Mouse (Mus musculus) layer of hippocampus, postnatal 10 days (tissue): ENCODE data around the gene Mcf2l. TPM values are rescaled to one million over a fixed set of nuclear protein-coding genes. Genes with fewer than 3 reads are reported as not detected.

Experiments
- DNase-seq, 2 experiments: peaks; one replicate each; pipeline ENCODE4 v3.0.0; 2021; ENCODE audit warnings: low spot score in 2 of 2
- microRNA-seq, 2 experiments: library from miRNA; unstranded; fragments of <30 nt; microRNA quantifications; one replicate each; pipeline ENCODE4 v1.2.0; 2021
- total RNA-seq, 2 experiments: library from RNA; stranded (reverse); gene quantifications; 2 replicates each; pipeline ENCODE4 v1.2.3; 2021

Gene Mcf2l
- total RNA-seq, 2 experiments from 2014 or later, result 269 to 278 TPM

GRCm38 (mm10) chr8:13057351-13057750, 183.7 kb downstream of the Mcf2l start:
- no peak for DNase-seq

DNA sequence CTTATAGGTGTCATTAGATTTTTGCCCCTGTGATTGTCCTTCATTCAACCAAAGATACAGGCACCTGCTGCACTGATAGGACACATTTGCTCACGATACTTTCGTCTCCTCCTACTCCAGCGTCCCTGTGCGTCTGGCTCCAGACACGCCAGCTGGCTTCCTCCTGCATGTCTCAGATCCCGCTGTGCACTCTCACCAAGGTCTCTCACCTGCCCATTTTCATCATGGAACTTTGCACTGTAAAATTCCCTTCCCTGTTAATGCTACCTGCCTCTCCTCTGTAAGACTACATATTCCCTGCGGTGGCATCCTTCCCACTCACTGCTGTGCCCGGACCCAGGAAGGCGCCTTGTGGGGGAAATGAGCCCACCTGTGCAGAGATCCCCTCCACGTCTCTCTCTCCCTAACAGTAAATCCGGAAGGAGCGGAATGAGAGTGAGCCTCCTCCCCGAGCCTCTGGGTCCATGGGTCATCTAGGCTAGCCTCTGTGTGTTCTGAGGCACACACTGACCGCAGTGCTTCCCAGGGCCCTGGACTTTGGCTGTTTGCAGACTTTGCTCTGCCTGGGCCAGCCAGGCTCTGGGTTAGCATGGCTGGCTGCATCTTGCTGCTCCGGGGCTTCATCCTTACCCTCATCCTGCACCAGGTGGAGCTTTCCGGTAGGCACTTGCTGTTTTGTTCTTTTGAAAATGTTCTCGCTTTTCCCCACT, 187.0 kb downstream of the Mcf2l start, which contains the start of gene Proz:
Gene Proz (plus strand): TSS at position 474 of the 710 bp plus-strand sequence.
- DNase-seq, result no peak

GRCm38 (mm10) chr8:13063112-13063511, 189.5 kb downstream of the Mcf2l start:
- DNase-seq, result no peak

Small RNA genes within 50 kb of the gene (microRNA-seq; reads per million reads assigned to microRNA genes)
- 1.1 to 1.2 reads per million in 2 experiments for gene Gm38671

Other genes starting within 250 kb of the Mcf2l start
- gene Tubgcp3, start 201.6 kb upstream of the Mcf2l start, total RNA-seq, result 10 to 100 TPM; 33.0 to 33.5 TPM
- 10 to 100 TPM; 61.5 to 65.5 TPM for gene Atp11a, start 116.8 kb upstream of the Mcf2l start, total RNA-seq
- gene F7, start 152.2 kb downstream of the Mcf2l start, total RNA-seq, result under 1 TPM in 1 of 2 experiments, not detected in 1; 0.32 TPM
- not detected for gene F10, start 163.5 kb downstream of the Mcf2l start, total RNA-seq
- not detected for gene Proz, start 187.1 kb downstream of the Mcf2l start, total RNA-seq
- 10 to 100 TPM; 25.0 to 27.0 TPM for gene Pcid2, start 231.7 kb downstream of the Mcf2l start, total RNA-seq
- 10 to 100 TPM; 65.5 to 69.5 TPM for gene Cul4a, start 231.8 kb downstream of the Mcf2l start, total RNA-seq